Mouse (Mus musculus) heart, postnatal 10 days (tissue): ENCODE data around the gene Carmil1. TPM values are rescaled to one million over a fixed set of nuclear protein-coding genes. Genes with fewer than 3 reads are reported as not detected.

ENCODE experiments used
- DNase-seq, 2 experiments: peaks; one replicate each; pipeline ENCODE4 v3.0.0; 2021
- intact Hi-C: fragments of 180-260 bp; cut with DNase I; formaldehyde crosslinking; loops from one replicate; pipeline ENCODE4 v1.15.1; 2025
- total RNA-seq, 2 experiments: library from RNA; stranded (reverse); gene quantifications; 2 replicates each; pipeline ENCODE4 v1.2.3; 2021

The Carmil1 gene
- total RNA-seq, result 10 to 100 TPM in 1 of 2 experiments, 1 to 10 TPM in 1; 4.5 to 10.9 TPM

- DNase-seq, result peak; percentile 83 to 87
- intact Hi-C loops, result loop anchor here (1.0 to 10.0 kb wide), 3 partner anchors 167 to 446 kb away; partner anchors contain the start of gene Slc17a3
Measured at GRCm38 (mm10) chr13:24280439-24281431, at the start of gene Carmil1. Carmil1 (minus strand) TSS chr13:24280795.

GRCm38 (mm10) chr13:24330128-24330527 is 49.5 kb upstream of the Carmil1 start:
- intact Hi-C loops, result loop anchor here (10.0 kb wide), 1 partner anchor 135 kb away; no protein-coding TSS in a partner anchor
- DNase-seq, result no peak

- no peak for DNase-seq
- intact Hi-C loops, result no loop called here
Measured at GRCm38 (mm10) chr13:24328036-24328817, 47.6 kb upstream of the Carmil1 start.

- intact Hi-C loops, result no loop called here
- no peak for DNase-seq
Measured at GRCm38 (mm10) chr13:24327201-24327600, 46.6 kb upstream of the Carmil1 start, which contains the start of gene Cmah. Cmah (plus strand) TSS chr13:24327404.

- intact Hi-C loops, result no loop called here
Measured at GRCm38 (mm10) chr13:24321313-24321712, 40.7 kb upstream of the Carmil1 start.

GRCm38 (mm10) chr13:24318618-24319017 is 38.0 kb upstream of the Carmil1 start:
- DNase-seq, result peak; percentile 34 to 61

More at GRCm38 (mm10) chr13:24321313-24321712, 40.7 kb upstream of the Carmil1 start:
- DNase-seq, result no peak

GRCm38 (mm10) chr13:24316563-24316962 is 36.0 kb upstream of the Carmil1 start:
- intact Hi-C loops, result no loop called here

More at GRCm38 (mm10) chr13:24318618-24319017, 38.0 kb upstream of the Carmil1 start:
- intact Hi-C loops, result no loop called here

GRCm38 (mm10) chr13:24311011-24311940 is 30.7 kb upstream of the Carmil1 start:
- intact Hi-C loops, result no loop called here
- DNase-seq, result no peak

More at GRCm38 (mm10) chr13:24316563-24316962, 36.0 kb upstream of the Carmil1 start:
- no peak for DNase-seq

- intact Hi-C loops, result no loop called here
- DNase-seq, result no peak
Measured at GRCm38 (mm10) chr13:24306248-24306647, 25.7 kb upstream of the Carmil1 start.

- intact Hi-C loops, result no loop called here
- no peak for DNase-seq
Measured at GRCm38 (mm10) chr13:24305486-24305885, 24.9 kb upstream of the Carmil1 start.

GRCm38 (mm10) chr13:24297252-24297651 is 16.7 kb upstream of the Carmil1 start:
- peak; percentile 58 to 72 for DNase-seq
- intact Hi-C loops, result loop anchor here (2.0 to 5.0 kb wide), 2 partner anchors 270 to 504 kb away; no protein-coding TSS in a partner anchor

GRCm38 (mm10) chr13:24287381-24287780 is 6.8 kb upstream of the Carmil1 start:
- no peak for DNase-seq
- intact Hi-C loops, result loop anchor here (10.0 kb wide), 1 partner anchor 453 kb away; the partner anchor contains the start of gene Slc17a3

GRCm38 (mm10) chr13:24279762-24280438 is 695 bp downstream of the Carmil1 start:
- DNase-seq, result no peak
- intact Hi-C loops, result loop anchor here (5.0 to 10.0 kb wide), 2 partner anchors 253 to 445 kb away; partner anchors contain the start of gene Slc17a3

GRCm38 (mm10) chr13:24279407-24279761 is 1.2 kb downstream of the Carmil1 start:
- no peak for DNase-seq
- intact Hi-C loops, result no loop called here

GRCm38 (mm10) chr13:24272740-24273377 is 7.7 kb downstream of the Carmil1 start:
- no peak for DNase-seq

GRCm38 (mm10) chr13:24269100-24269465 is 11.5 kb downstream of the Carmil1 start:
- DNase-seq, result no peak
- intact Hi-C loops, result no loop called here

More at GRCm38 (mm10) chr13:24272740-24273377, 7.7 kb downstream of the Carmil1 start:
- intact Hi-C loops, result no loop called here

- intact Hi-C loops, result no loop called here
Measured at GRCm38 (mm10) chr13:24268355-24269099, 12.1 kb downstream of the Carmil1 start.

GRCm38 (mm10) chr13:24264760-24265159 is 15.8 kb downstream of the Carmil1 start:
- DNase-seq, result no peak
- intact Hi-C loops, result no loop called here

More at GRCm38 (mm10) chr13:24268355-24269099, 12.1 kb downstream of the Carmil1 start:
- no peak for DNase-seq
